Mouse (Mus musculus) heart, postnatal 0 days (tissue): ENCODE data around the gene Irf2bpl. TPM values are rescaled to one million over a fixed set of nuclear protein-coding genes. Genes with fewer than 3 reads are reported as not detected.
A peak's percentile ranks its signal among the peaks of the same experiment; 100 is the strongest.

Experiments
- ATAC-seq: fragments of 200-750 bp; cut with Nextera tagmentation; 2 replicates; pipeline ENCODE4 v1.8.0; 2017; ENCODE audit warnings: low read depth, moderate number of reproducible peaks, moderate library complexity; ENCODE audit not compliant: insufficient read depth
- DNase-seq: peaks from one replicate; pipeline ENCODE4 v3.0.0-alpha.2; 2016; ENCODE audit warnings: low spot score
- H3K27ac ChIP-seq: fragments of 300-500 bp; sonication (generic); 2 replicates; pipeline ENCODE4 v1.5.1; 2014; ENCODE audit warnings: low read depth, mild to moderate bottlenecking
- H3K27me3 ChIP-seq: fragments of 300-500 bp; sonication (generic); 2 replicates; pipeline ENCODE4 v1.6.1; 2014; ENCODE audit warnings: low read length, mixed read lengths; ENCODE audit not compliant: control insufficient read depth, insufficient read depth
- H3K36me3 ChIP-seq: fragments of 300-500 bp; sonication (generic); replicated peaks from 2 replicates; pipeline ENCODE4 v1.6.1; 2014; ENCODE audit warnings: low read length, mixed read lengths; ENCODE audit not compliant: control insufficient read depth, insufficient read depth
- H3K4me1 ChIP-seq: fragments of 300-500 bp; sonication (generic); 2 replicates; pipeline ENCODE4 v1.6.1; 2014; ENCODE audit warnings: antibody characterized with exemption; ENCODE audit not compliant: control insufficient read depth, insufficient read depth
- H3K4me2 ChIP-seq: fragments of 300-500 bp; sonication (generic); 2 replicates; pipeline ENCODE4 v1.6.1; 2014; ENCODE audit warnings: low read depth, mild to moderate bottlenecking, low read length, moderate library complexity
- H3K4me3 ChIP-seq: fragments of 300-500 bp; sonication (generic); 2 replicates; pipeline ENCODE4 v1.5.1; 2014; ENCODE audit warnings: low read depth, low read length
- H3K9ac ChIP-seq: fragments of 300-500 bp; sonication (generic); replicated peaks from 2 replicates; pipeline ENCODE4 v1.6.1; 2014; ENCODE audit warnings: low read depth, low read length, mixed read lengths
- H3K9me3 ChIP-seq: fragments of 300-500 bp; sonication (generic); replicated peaks from 2 replicates; pipeline ENCODE4 v1.6.1; 2016; ENCODE audit warnings: low read length; ENCODE audit not compliant: control insufficient read depth
- CTCF ChIP-seq: IDR thresholded peaks from 2 replicates; pipeline ENCODE4 v1.5.1; 2016; ENCODE audit warnings: antibody characterized with exemption, control low read depth, low read depth
- EP300 ChIP-seq: IDR thresholded peaks from 2 replicates; pipeline ENCODE4 v1.6.1; 2016; ENCODE audit warnings: antibody characterized with exemption, low read depth
- WGBS: fragments of 180-500 bp; shearing (Covaris S2); extraction: QIAGEN DNeasy Blood & Tissue Kit; methylation state at CpG from one replicate; pipeline ENCODE4 v1.1.7; 2014; 5-methylcytosine and 5-hydroxymethylcytosine counted together
- polyA plus RNA-seq: library from polyadenylated mRNA; unstranded; fragments of >200 nt; fragmentation: Nextera tagmentation; extraction: Ambion mirVana; gene quantifications from 2 replicates; pipeline ENCODE4 v1.2.1, GENCODE M21; 2015
- total RNA-seq: library from RNA; depleted of rRNA; stranded (reverse); fragments of >200 nt; gene quantifications from 2 replicates; pipeline ENCODE4 v1.2.3, GENCODE M21; 2014; ENCODE audit warnings: low replicate concordance

The Irf2bpl gene
- total and polyA plus RNA-seq, 2 experiments from 2014 or later: 30.0 to 74.0 TPM

GRCm38 (mm10) chr12:86893326-86894183, 9.0 kb upstream of the Irf2bpl start:
- Histone ChIP-seq H3K27ac (peak overlapping the region; percentile 100), H3K9ac (peak overlapping the region; percentile 65), H3K4me2 (peak overlapping the region; percentile 75), H3K4me3 (peak overlapping the region; percentile 35), H3K36me3 (no peaks in the 10 kb centered on the region), H3K9me3 (no peaks in the 10 kb centered on the region), H3K27me3 (no peaks in the 10 kb centered on the region), H3K4me1 (peaks cover 79% of the 10 kb centered on the region)
- ATAC-seq (no peak), DNase-seq (peak; percentile 35)
- 5% methylated on average over 20 of the region's 20 CpGs for WGBS
- TF ChIP-seq EP300: no peak

- Histone ChIP-seq H3K27me3 (no peaks in the 10 kb centered on the region), H3K9ac (peak overlapping the region; percentile 65; the same call in 1 of the 2 replicates), H3K9me3 (no peaks in the 10 kb centered on the region), H3K4me3 (peak overlapping the region; percentile 53), H3K4me1 (peaks cover 77% of the 10 kb centered on the region), H3K27ac (peak overlapping the region; percentile 100), H3K4me2 (peak overlapping the region; percentile 75), H3K36me3 (no peaks in the 10 kb centered on the region)
- peak; percentile 30 for DNase-seq
- no peak for ATAC-seq
- WGBS: 4% methylated on average over 18 of the region's 18 CpGs
- TF ChIP-seq CTCF: no peak
- TF ChIP-seq EP300: no peak
Observed at GRCm38 (mm10) chr12:86892711-86893311, 8.2 kb upstream of the Irf2bpl start.

DNA sequence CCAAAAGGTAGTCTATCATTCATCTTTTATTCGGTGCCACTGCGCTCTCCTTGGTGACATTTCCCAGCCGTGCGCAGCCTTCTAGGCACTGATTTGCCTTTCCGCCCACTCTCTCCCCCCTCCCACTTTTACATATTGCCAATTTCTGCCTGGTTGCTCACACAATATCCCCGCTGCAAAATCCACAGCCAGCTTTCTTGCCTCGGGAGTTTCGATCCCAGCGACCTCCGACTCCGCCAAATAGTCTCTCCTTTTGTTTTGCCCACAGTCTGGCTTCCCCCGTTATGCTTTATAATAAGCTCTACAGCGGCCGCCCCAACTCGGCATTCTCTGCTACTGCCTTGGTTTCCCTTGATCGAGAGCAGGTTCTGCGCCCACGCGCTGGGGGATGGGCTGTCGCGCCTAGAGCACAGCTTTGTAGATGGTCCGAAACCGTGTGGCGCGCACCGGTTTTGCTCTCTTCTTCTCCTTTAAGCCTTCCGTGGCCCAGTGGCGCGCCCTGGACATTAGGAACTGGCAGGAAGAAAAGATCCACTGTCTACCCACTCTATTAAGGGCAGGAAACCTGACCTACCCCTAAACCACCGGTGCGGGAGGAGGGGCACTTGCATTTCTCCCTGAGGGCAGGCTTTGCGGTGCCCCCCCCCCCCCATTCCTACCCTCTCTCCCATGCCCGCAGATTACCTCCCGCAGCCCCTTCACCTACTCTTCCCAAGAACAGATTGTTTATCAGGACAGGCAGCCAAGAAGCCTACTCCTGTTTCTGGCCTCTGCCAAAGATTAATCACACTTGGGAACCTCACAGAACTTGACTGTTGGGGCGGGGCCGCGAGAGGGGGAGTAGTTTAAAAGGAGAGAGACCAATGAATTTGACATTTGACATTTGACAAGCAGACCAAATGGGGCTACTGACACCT, 7.4 kb upstream of the Irf2bpl start:
- no peak for ATAC-seq
- 2% methylated on average over 37 of the region's 37 CpGs for WGBS

DNA sequence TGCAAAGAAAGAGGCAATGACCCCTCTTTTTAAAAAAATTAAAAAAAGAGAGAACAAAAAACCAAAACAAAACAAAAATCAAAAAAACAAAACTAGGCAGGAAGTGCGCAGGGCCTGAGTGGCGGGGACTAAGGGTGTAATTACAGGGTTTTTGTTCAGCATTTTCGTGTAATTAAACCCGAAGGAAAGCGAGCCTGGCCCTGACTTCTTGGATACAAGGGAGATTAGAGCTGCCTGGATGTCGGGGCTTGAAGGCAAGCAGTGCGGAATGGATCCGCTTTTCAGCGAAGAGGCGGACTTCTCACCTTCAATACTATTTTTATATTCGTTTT, 6.8 kb upstream of the Irf2bpl start:
- H3K4me2 ChIP-seq: peak overlapping the region; percentile 75
- H3K27ac ChIP-seq: peak overlapping the region; percentile 100
- TF ChIP-seq EP300 (no peak), CTCF (no peak)
- ATAC-seq: no peak
- H3K27me3 ChIP-seq: no peaks in the 10 kb centered on the region
- peak overlapping the region; percentile 65 for H3K9ac ChIP-seq
- no peaks in the 10 kb centered on the region for H3K36me3 ChIP-seq
- peak overlapping the region; percentile 53 for H3K4me3 ChIP-seq
- peak; percentile 17 for DNase-seq
- H3K9me3 ChIP-seq: no peaks in the 10 kb centered on the region
- WGBS: 21% methylated on average over 11 of the region's 11 CpGs
- peaks cover 66% of the 10 kb centered on the region for H3K4me1 ChIP-seq

More for the DNA sequence above, 7.4 kb upstream of the Irf2bpl start:
- DNase-seq: peak; percentile 89
- Histone ChIP-seq H3K4me3 (peak overlapping the region; percentile 53), H3K4me1 (peaks cover 72% of the 10 kb centered on the region), H3K9ac (peak overlapping the region; percentile 65), H3K27ac (peak overlapping the region; percentile 100), H3K27me3 (no peaks in the 10 kb centered on the region), H3K9me3 (no peaks in the 10 kb centered on the region), H3K4me2 (peak overlapping the region; percentile 75), H3K36me3 (no peaks in the 10 kb centered on the region)
- TF ChIP-seq EP300 (0 out of 2 replicates have a peak, but pooled peaks have one; percentile 11), CTCF (no peak)

DNA sequence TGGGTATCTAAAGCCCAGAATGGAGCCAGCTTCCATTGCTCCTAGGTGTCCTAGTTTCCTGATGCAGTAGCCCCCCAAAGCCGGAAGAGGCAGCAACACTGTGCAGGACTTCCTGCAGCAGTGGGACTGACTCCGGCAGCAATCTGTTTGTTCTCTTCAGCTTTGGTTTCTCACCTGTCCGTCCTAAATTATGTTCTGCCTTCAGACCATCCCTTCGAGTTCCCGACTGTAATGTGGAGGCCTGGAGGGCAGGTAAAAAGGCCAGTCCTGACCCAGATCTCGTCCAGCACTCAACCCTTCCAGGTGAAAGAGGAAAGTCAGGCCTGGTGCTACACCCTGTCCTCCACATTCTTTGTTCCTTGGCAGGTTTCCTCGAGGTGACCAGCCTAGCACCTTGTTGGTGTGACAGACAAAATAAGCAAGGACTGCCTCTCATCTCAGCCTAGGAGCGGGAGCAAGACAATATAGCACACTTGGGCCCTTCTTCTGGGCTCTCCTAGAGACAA, 6.3 kb upstream of the Irf2bpl start:
- peak overlapping the region; percentile 100 for H3K27ac ChIP-seq
- H3K9ac ChIP-seq: peak overlapping the region; percentile 13; the same call in 1 of the 2 replicates
- H3K4me1 ChIP-seq: peaks cover 60% of the 10 kb centered on the region
- H3K4me2 ChIP-seq: peak overlapping the region; percentile 75
- ATAC-seq: no peak
- peak; percentile 32 for DNase-seq
- H3K9me3 ChIP-seq: no peaks in the 10 kb centered on the region
- H3K4me3 ChIP-seq: no peak overlapping the region
- WGBS: 33% methylated on average over 8 of the region's 8 CpGs
- no peaks in the 10 kb centered on the region for H3K27me3 ChIP-seq
- TF ChIP-seq CTCF: 0 out of 2 replicates have a peak, but pooled peaks have one; percentile 12
- no peak for TF ChIP-seq EP300
- no peaks in the 10 kb centered on the region for H3K36me3 ChIP-seq
